Mouse (Mus musculus): ENCODE data around the gene Gm11938.

Gene Gm11938

GRCm38 (mm10) chr11:99566530-99566929 lies 36.6 kb downstream of the Gm11938 start, which contains the start of gene Krtap3-1:
TSS of gene Krtap3-1 (minus strand) at chr11:99566630.
- DNase-seq: no peak

DNA sequence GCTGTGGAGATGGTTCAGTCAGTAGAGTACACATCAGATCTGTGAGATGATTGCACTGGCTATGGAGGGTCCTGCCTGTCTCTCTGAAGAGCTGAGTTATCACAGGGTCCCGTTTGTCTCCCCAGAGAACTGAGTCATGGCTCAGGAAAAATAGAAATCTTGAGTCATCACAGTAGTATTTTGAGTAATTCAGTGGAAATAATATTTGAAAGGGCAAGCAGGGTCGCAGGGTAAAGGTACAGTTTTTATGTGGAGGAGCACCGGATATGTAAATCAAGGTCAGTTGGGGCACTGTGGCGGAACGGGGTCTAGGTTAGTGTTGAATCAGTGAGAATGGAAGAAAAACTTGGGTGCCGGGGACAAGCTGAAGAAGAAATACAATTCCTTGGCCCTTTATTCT lies 40.5 kb downstream of the Gm11938 start:
- DNase-seq: no peak

DNA sequence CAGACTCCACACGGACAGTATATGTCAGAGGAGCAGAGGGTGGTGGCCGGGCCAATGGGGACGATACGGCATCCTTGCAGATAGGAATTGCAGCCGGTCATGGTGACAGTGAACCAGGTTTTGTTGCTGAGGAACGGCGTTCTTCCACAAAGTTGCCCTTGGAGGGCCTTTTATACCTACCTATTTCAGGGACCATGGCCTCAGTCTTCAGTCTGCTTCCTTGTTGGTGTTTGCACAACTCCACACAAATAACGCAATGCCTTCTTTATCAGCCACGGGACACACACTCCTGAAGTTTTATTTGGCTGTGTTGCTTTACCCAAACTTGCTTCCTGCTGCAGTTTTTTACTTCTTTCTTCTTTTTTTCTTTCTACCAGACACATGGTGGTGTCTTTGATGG lies 43.7 kb downstream of the Gm11938 start, which contains the start of gene Gm11939:
TSS of gene Gm11939 (minus strand) at position 101 of the 400 bp plus-strand sequence.
- no peak for DNase-seq

GRCm38 (mm10) chr11:99557976-99558745 lies 44.9 kb downstream of the Gm11938 start:
- DNase-seq: no peak

DNA sequence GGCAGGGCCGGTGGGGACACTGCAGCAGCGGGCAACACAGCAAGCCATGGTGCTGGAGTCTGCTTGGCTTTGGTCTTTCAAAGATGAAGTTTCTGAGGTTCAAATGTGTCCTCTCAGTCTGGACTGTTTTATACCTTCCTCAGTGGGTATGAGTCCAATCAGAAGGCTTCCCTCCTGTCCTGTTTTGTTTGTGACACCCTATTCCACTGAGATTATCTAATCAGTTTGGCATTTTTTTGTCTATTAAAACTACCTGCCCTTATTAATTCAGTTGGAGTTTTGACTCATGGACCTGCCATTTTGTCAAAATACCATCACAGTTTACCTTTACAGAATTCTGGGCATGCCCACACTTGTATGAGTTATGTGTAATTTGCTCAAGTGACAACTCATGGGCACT lies 46.4 kb downstream of the Gm11938 start, which contains the start of gene Krtap3-2:
TSS of gene Krtap3-2 (minus strand) at position 101 of the 400 bp plus-strand sequence.
- DNase-seq: no peak

DNA sequence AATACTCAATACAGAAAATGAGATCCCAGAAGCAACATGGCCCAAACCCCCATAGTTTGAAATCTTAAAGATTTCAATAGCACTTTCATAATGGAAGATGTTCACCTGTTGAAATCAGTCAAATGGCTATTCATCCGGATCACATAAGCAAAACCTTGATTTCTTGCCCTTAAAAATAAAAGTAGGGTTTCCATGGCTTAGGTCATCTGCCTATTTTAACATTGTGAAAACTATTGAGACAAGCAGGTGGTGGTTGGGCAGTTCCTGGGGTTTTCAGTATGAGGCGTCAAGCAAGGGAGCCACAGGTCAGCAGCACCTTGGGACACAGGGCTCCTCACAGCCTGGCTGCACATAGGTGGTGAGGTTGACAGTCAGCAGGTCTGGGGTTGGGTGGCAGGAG lies 46.9 kb downstream of the Gm11938 start:
- no peak for DNase-seq

Data from right cerebral cortex, postnatal 25 days (tissue).